Mouse (Mus musculus) large intestine, adult 2 months (tissue): ENCODE measurements around the gene Psen1. TPM values are rescaled to one million over a fixed set of nuclear protein-coding genes. Genes with fewer than 3 reads are reported as not detected.

Experiments used
- DNase-seq: peaks from one replicate; pipeline ENCODE4 v3.0.0-alpha.2; 2012; ENCODE audit warnings: low read depth, low spot score
- WGBS: fragments of 180-500 bp; shearing (Covaris S2); methylation state at CpG from one replicate; pipeline ENCODE4 v1.1.7; 2018; 5-methylcytosine and 5-hydroxymethylcytosine counted together
- polyA plus RNA-seq: library from polyadenylated mRNA; depleted of rRNA; stranded (reverse); fragments of >200 nt; gene quantifications from 2 replicates; pipeline ENCODE4 v1.2.3, GENCODE M21; 2012; rRNA removed

Psen1 gene
- polyA plus RNA-seq, 1 experiment: 60.3 TPM

DNA sequence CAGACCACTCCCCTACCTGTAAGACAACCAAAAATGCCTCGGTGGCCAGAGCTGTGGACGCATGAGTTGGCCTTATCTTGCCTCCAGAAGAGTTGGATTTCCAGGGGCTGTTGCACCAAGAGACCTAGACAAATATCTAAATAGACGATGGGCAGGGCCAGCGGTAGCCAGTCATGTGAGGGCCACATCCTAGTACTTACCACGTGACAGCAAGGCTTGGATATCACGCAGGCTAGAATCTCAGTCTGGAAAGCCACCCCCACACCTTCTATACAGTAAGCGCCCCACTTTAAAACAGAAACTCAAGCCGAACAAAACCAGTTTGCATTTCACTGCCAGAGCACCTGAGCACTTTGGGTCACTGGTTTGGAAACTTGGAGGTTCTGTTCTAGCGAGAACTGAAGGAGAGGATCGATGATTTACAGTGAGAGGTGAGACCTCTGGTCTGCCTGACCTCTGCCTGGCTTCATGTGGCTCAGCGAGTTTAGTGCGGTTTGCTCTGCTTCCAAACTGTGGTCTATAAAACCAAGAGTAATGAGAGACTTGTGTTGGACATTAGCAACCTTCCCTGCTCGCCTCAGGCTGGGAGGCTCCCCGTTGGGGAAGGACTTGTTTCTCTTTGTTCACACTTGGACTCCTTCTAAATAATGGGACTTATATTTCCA, 80.4 kb downstream of the Psen1 start:
- no peak for DNase-seq
- WGBS: 62% methylated on average over 14 of the region's 14 CpGs

- DNase-seq: no peak
Measured at GRCm38 (mm10) chr12:83770418-83771256, 82.7 kb downstream of the Psen1 start.

GRCm38 (mm10) chr12:83775621-83776020, 87.7 kb downstream of the Psen1 start:
- 88% methylated on average over 12 of the region's 12 CpGs for WGBS
- DNase-seq: no peak

More at GRCm38 (mm10) chr12:83770418-83771256, 82.7 kb downstream of the Psen1 start:
- WGBS: 33% methylated on average over 25 of the region's 25 CpGs

- 87% methylated on average over 7 of the region's 7 CpGs for WGBS
- no peak for DNase-seq
Measured at GRCm38 (mm10) chr12:83776766-83777165, 88.8 kb downstream of the Psen1 start.

DNA sequence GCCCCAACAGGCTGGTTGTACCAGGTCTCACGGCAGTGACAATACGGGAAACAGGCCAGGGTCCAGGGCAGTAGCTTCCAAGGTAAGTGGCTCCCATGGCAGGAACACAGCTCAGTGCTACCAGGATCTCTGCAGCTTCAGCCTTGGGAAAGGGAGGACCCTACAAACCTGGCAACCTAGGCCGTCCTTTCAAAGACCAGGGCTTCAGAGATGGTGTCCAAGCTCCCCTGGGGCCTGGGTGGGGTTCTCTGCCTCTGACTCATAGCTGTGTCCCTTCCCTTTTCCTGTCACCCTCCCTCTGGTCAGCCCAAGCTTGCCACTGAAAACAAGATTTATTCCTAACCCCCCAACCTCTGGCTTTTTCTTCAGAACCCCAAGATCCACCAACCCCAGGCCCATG, 92.2 kb downstream of the Psen1 start:
- WGBS: 93% methylated on average over 3 of the region's 3 CpGs

GRCm38 (mm10) chr12:83781204-83781603, 93.3 kb downstream of the Psen1 start:
- WGBS: 76% methylated on average over 7 of the region's 7 CpGs
- DNase-seq: no peak

More for the DNA sequence above, 92.2 kb downstream of the Psen1 start:
- no peak for DNase-seq

- WGBS: 79% methylated on average over 23 of the region's 23 CpGs
- DNase-seq: no peak
Measured at GRCm38 (mm10) chr12:83781640-83782278, 93.8 kb downstream of the Psen1 start.

- WGBS: 89% methylated on average over 10 of the region's 10 CpGs
- no peak for DNase-seq
Measured at GRCm38 (mm10) chr12:83782669-83783068, 94.7 kb downstream of the Psen1 start.

Other genes with a start within 250 kb of the Psen1 start
- 4.6 and 10.4 TPM in 2 replicates for gene Dpf3, start 200.4 kb upstream of the Psen1 start, polyA plus RNA-seq
- 13.5 and 16.2 TPM in 2 replicates for gene Dcaf4, start 167.7 kb upstream of the Psen1 start, polyA plus RNA-seq
- gene Zfyve1, start 90.9 kb upstream of the Psen1 start, polyA plus RNA-seq: 19.0 and 34.8 TPM in 2 replicates
- 13.1 and 22.0 TPM in 2 replicates for gene Rbm25, start 56.9 kb upstream of the Psen1 start, polyA plus RNA-seq
- 2.5 and 7.3 TPM in 2 replicates for gene Papln, start 75.5 kb downstream of the Psen1 start, polyA plus RNA-seq
- gene Numb, start 233.8 kb downstream of the Psen1 start, polyA plus RNA-seq: 52.4 and 117 TPM in 2 replicates